Mouse (Mus musculus) embryonic facial prominence, embryonic 15.5 days (tissue): Measurements from ENCODE around the gene Rcbtb1. TPM values are rescaled to one million over a fixed set of nuclear protein-coding genes. Genes with fewer than 3 reads are reported as not detected.

Experiments
- polyA plus RNA-seq: library from polyadenylated mRNA; unstranded; fragments of >200 nt; fragmentation: Nextera tagmentation; extraction: Ambion mirVana; gene quantifications from 2 replicates; pipeline ENCODE4 v1.2.1, GENCODE M21; 2015

Gene Rcbtb1
- polyA plus RNA-seq, 1 experiment from 2014 or later: 48.3 TPM

Other genes starting within 250 kb of the Rcbtb1 start
- gene 1700129C05Rik, start 58.3 kb upstream of the Rcbtb1 start, polyA plus RNA-seq: not detected in 2 replicates
- not detected in 2 replicates for gene Gm5142, start 22.5 kb upstream of the Rcbtb1 start, polyA plus RNA-seq
- not detected in 2 replicates for gene Gm6904, start 59.0 kb downstream of the Rcbtb1 start, polyA plus RNA-seq
- gene Phf11a, start 96.3 kb downstream of the Rcbtb1 start, polyA plus RNA-seq: not detected in 2 replicates
- gene Phf11b, start 140.1 kb downstream of the Rcbtb1 start, polyA plus RNA-seq: 0.85 and 1.1 TPM in 2 replicates
- gene Phf11d, start 164.3 kb downstream of the Rcbtb1 start, polyA plus RNA-seq: 1.9 and 2.0 TPM in 2 replicates
- 0.46 and 0.51 TPM in 2 replicates for gene Phf11c, start 194.2 kb downstream of the Rcbtb1 start, polyA plus RNA-seq
- gene Setdb2, start 239.7 kb downstream of the Rcbtb1 start, polyA plus RNA-seq: 9.2 and 10.0 TPM in 2 replicates
- 34.9 and 39.8 TPM in 2 replicates for gene Cab39l, start 239.8 kb downstream of the Rcbtb1 start, polyA plus RNA-seq